Mouse (Mus musculus): ENCODE results near the gene Pde1c.

DNA sequence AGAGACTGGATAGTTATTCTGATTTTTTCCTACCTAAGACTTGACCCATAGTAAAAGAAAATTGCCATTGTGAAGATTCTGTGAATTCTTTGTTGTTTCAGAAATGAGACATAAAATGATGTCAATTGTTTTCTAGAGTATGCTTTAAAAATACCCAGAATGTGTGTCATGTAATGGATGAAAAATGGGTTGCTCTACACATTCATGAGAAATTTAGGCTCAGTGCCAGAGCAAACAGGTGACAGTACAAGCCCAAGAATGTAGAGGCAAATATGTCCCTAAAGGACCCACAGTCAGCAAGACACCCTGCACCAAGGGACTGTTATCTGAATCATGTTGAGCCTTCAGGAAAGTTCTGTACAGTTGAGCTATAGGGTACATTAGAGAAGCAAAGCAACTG is 500.4 kb downstream of the Pde1c start:
- TF ChIP-seq CTCF (IDR thresholded peaks at IDR 0.05; ENCODE audit: low read depth, low read length), result no peak
- TF ChIP-seq POLR2A (IDR thresholded peaks at IDR 0.05; ENCODE audit: extremely low read depth, insufficient read depth, low read length), result no peak
